Mouse (Mus musculus) forebrain, embryonic 14.5 days (tissue): ENCODE results near the gene Rgs7bp. TPM values are rescaled to one million over a fixed set of nuclear protein-coding genes. Genes with fewer than 3 reads are reported as not detected.

ENCODE experiments used
- ATAC-seq: fragments of 200-750 bp; cut with Nextera tagmentation; 2 replicates; pipeline ENCODE4 v1.8.0; 2017; ENCODE audit warnings: mild to moderate bottlenecking, moderate library complexity
- DNase-seq: peaks from one replicate; pipeline ENCODE4 v3.0.0-alpha.2; 2015; ENCODE audit warnings: low spot score
- H3K27ac ChIP-seq: fragments of 300-500 bp; sonication (generic); 2 replicates; pipeline ENCODE4 v1.5.1; 2014; ENCODE audit warnings: low read depth, mild to moderate bottlenecking, control low read depth, low read length, moderate library complexity
- H3K27me3 ChIP-seq: fragments of 300-500 bp; sonication (generic); replicated peaks from 2 replicates; pipeline ENCODE4 v1.6.1; 2014; ENCODE audit warnings: low read length, control low read depth, mixed read lengths; ENCODE audit not compliant: control insufficient read depth, insufficient read depth
- H3K36me3 ChIP-seq: fragments of 300-500 bp; sonication (generic); 2 replicates; pipeline ENCODE4 v1.6.1; 2014; ENCODE audit warnings: low read length, control low read depth; ENCODE audit not compliant: control insufficient read depth, insufficient read depth
- H3K4me1 ChIP-seq: fragments of 300-500 bp; sonication (generic); 2 replicates; pipeline ENCODE4 v1.6.1; 2014; ENCODE audit warnings: antibody characterized with exemption, low read length, control low read depth; ENCODE audit not compliant: control insufficient read depth, insufficient read depth
- H3K4me2 ChIP-seq: fragments of 300-500 bp; sonication (generic); 2 replicates; pipeline ENCODE4 v1.6.1; 2014; ENCODE audit warnings: mild to moderate bottlenecking, control low read depth, low read length
- H3K4me3 ChIP-seq: fragments of 300-500 bp; sonication (generic); 2 replicates; pipeline ENCODE4 v1.5.1; 2014; ENCODE audit warnings: low read depth, low read length, control low read depth
- H3K9ac ChIP-seq: fragments of 300-500 bp; sonication (generic); 2 replicates; pipeline ENCODE4 v1.6.1; 2014; ENCODE audit warnings: mild to moderate bottlenecking, low read length, control low read depth, moderate library complexity
- H3K9me3 ChIP-seq: fragments of 300-500 bp; sonication (generic); replicated peaks from 2 replicates; pipeline ENCODE4 v1.6.1; 2016; ENCODE audit warnings: low read length, control low read depth, mixed read lengths; ENCODE audit not compliant: control insufficient read depth
- WGBS: fragments of 180-500 bp; shearing (Covaris S2); extraction: QIAGEN DNeasy Blood & Tissue Kit; methylation state at CpG from one replicate; pipeline ENCODE4 v1.1.7; 2014; 5-methylcytosine and 5-hydroxymethylcytosine counted together
- polyA plus RNA-seq: library from polyadenylated mRNA; unstranded; fragments of >200 nt; fragmentation: Nextera tagmentation; extraction: Ambion mirVana; gene quantifications from 2 replicates; pipeline ENCODE4 v1.2.1, GENCODE M21; 2014

Rgs7bp gene
- polyA plus RNA-seq, 1 experiment from 2014 or later: 2.0 TPM

GRCm38 (mm10) chr13:104988811-104989258 lies 65.9 kb downstream of the Rgs7bp start:
- H3K4me1 ChIP-seq: no peaks in the 10 kb centered on the region
- no peak overlapping the region for H3K4me2 ChIP-seq
- no peak overlapping the region for H3K4me3 ChIP-seq
- ATAC-seq: no peak
- no peak overlapping the region for H3K9ac ChIP-seq
- no peaks in the 10 kb centered on the region for H3K9me3 ChIP-seq
- no peak overlapping the region for H3K27ac ChIP-seq
- WGBS: 85% methylated on average over 7 of the region's 7 CpGs
- H3K27me3 ChIP-seq: no peaks in the 10 kb centered on the region
- no peaks in the 10 kb centered on the region for H3K36me3 ChIP-seq
- DNase-seq: no peak

GRCm38 (mm10) chr13:104988009-104988540 lies 66.7 kb downstream of the Rgs7bp start:
- WGBS: 86% methylated on average over 13 of the region's 13 CpGs
- no peak overlapping the region for H3K9ac ChIP-seq
- no peak overlapping the region for H3K27ac ChIP-seq
- H3K9me3 ChIP-seq: no peaks in the 10 kb centered on the region
- no peaks in the 10 kb centered on the region for H3K27me3 ChIP-seq
- no peak overlapping the region for H3K4me2 ChIP-seq
- no peak for DNase-seq
- no peaks in the 10 kb centered on the region for H3K36me3 ChIP-seq
- ATAC-seq: no peak
- no peaks in the 10 kb centered on the region for H3K4me1 ChIP-seq
- H3K4me3 ChIP-seq: no peak overlapping the region

DNA sequence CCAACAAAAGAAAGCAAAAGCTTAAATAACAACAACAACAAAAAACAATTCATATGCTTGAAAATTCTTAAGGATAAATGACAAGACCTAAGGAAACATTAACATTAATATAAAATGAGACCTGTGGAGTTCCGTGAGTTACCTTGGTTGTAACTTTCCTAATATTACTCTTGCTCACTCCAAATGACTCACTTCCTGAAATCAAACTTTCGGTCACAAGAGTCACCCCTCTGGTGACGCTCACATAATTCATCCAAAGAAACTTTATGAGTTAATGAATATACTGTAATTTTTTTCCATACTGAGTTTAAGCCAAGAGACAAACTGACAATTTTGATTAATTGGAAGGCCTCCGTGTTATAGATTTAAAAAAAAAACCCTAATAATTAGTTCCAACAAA lies 69.0 kb downstream of the Rgs7bp start:
- Histone ChIP-seq H3K4me1 (no peaks in the 10 kb centered on the region), H3K27ac (no peak overlapping the region), H3K27me3 (no peaks in the 10 kb centered on the region), H3K9me3 (0 out of 2 replicates have a peak, but pooled peaks cover 3% of the 10 kb centered on the region), H3K9ac (no peak overlapping the region), H3K4me2 (no peak overlapping the region), H3K36me3 (no peaks in the 10 kb centered on the region), H3K4me3 (no peak overlapping the region)
- ATAC-seq (no peak), DNase-seq (no peak)
- WGBS: 96% methylated on average over 4 of the region's 4 CpGs

DNA sequence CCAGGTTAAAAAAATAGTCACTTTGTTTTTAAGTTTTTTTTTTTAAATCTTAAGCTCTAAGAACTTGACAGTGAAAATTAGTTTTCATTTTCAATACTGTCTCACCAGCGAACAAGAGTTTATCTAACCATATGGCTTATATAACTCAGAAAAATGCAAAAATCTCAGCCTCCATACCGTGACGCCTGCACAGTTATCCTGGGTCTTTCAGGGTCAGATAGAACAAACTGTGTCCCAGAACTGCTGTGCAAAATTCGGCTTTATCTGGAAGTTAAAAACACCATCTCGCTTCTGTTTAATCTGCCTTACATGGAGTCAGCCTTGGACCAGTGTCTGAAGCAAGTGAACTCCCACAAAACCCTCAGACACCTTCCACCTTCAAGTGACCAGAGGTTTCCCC lies 70.7 kb downstream of the Rgs7bp start:
- Histone ChIP-seq H3K9me3 (0 out of 2 replicates have a peak, but pooled peaks cover 3% of the 10 kb centered on the region), H3K9ac (no peak overlapping the region), H3K4me2 (no peak overlapping the region), H3K4me1 (no peaks in the 10 kb centered on the region), H3K27me3 (no peaks in the 10 kb centered on the region), H3K36me3 (no peaks in the 10 kb centered on the region), H3K4me3 (no peak overlapping the region), H3K27ac (no peak overlapping the region)
- ATAC-seq (no peak), DNase-seq (no peak)
- 91% methylated on average over 5 of the region's 5 CpGs for WGBS

- Histone ChIP-seq H3K36me3 (no peaks in the 10 kb centered on the region), H3K4me3 (no peak overlapping the region), H3K27ac (no peak overlapping the region), H3K9ac (no peak overlapping the region), H3K9me3 (0 out of 2 replicates have a peak, but pooled peaks cover 3% of the 10 kb centered on the region), H3K4me1 (no peaks in the 10 kb centered on the region), H3K4me2 (no peak overlapping the region), H3K27me3 (no peaks in the 10 kb centered on the region)
- DNase-seq: no peak
- WGBS: 86% methylated on average over 10 of the region's 10 CpGs
- no peak for ATAC-seq
Observed at GRCm38 (mm10) chr13:104982781-104983353, 71.9 kb downstream of the Rgs7bp start.

DNA sequence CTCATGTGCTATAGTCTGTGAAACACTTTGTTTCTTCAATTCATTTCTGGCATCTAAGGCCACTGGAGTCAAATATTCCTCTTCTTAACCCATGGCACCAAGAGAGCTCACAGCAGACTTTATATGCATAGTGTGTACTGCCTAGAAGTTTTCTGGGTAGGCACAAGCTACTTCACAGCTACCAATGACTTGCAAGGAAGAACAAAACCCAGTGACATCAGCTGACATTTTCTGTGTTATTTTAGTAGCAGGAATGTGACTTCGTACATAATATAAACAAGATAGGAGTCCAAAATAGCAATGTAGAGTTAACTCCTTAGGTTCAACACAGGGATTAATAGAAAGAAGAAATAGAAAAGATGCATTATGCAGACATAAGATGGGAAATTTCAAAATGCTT lies 76.6 kb downstream of the Rgs7bp start:
- DNase-seq (no peak), ATAC-seq (no peak)
- Histone ChIP-seq H3K36me3 (no peaks in the 10 kb centered on the region), H3K4me3 (no peak overlapping the region), H3K27me3 (no peaks in the 10 kb centered on the region), H3K9me3 (0 out of 2 replicates have a peak, but pooled peaks cover 3% of the 10 kb centered on the region), H3K4me1 (no peaks in the 10 kb centered on the region), H3K4me2 (no peak overlapping the region), H3K9ac (no peak overlapping the region), H3K27ac (no peak overlapping the region)
- WGBS: 91% methylated on average over 1 of the region's 1 CpGs

- WGBS: 74% methylated on average over 2 of the region's 2 CpGs
- no peaks in the 10 kb centered on the region for H3K36me3 ChIP-seq
- no peaks in the 10 kb centered on the region for H3K9me3 ChIP-seq
- no peak for DNase-seq
- H3K27ac ChIP-seq: no peak overlapping the region
- no peak overlapping the region for H3K9ac ChIP-seq
- no peak overlapping the region for H3K4me3 ChIP-seq
- ATAC-seq: no peak
- peaks cover 2% of the 10 kb centered on the region for H3K4me1 ChIP-seq
- no peaks in the 10 kb centered on the region for H3K27me3 ChIP-seq
- H3K4me2 ChIP-seq: no peak overlapping the region
Observed at GRCm38 (mm10) chr13:104967486-104967885, 87.2 kb downstream of the Rgs7bp start.

- Histone ChIP-seq H3K4me1 (peaks cover 10% of the 10 kb centered on the region), H3K36me3 (no peaks in the 10 kb centered on the region), H3K4me2 (no peak overlapping the region), H3K9ac (no peak overlapping the region), H3K27me3 (no peaks in the 10 kb centered on the region), H3K27ac (no peak overlapping the region), H3K4me3 (no peak overlapping the region), H3K9me3 (no peaks in the 10 kb centered on the region)
- WGBS: 91% methylated on average over 4 of the region's 4 CpGs
- ATAC-seq (no peak), DNase-seq (no peak)
Observed at GRCm38 (mm10) chr13:104963716-104964115, 91.0 kb downstream of the Rgs7bp start.

DNA sequence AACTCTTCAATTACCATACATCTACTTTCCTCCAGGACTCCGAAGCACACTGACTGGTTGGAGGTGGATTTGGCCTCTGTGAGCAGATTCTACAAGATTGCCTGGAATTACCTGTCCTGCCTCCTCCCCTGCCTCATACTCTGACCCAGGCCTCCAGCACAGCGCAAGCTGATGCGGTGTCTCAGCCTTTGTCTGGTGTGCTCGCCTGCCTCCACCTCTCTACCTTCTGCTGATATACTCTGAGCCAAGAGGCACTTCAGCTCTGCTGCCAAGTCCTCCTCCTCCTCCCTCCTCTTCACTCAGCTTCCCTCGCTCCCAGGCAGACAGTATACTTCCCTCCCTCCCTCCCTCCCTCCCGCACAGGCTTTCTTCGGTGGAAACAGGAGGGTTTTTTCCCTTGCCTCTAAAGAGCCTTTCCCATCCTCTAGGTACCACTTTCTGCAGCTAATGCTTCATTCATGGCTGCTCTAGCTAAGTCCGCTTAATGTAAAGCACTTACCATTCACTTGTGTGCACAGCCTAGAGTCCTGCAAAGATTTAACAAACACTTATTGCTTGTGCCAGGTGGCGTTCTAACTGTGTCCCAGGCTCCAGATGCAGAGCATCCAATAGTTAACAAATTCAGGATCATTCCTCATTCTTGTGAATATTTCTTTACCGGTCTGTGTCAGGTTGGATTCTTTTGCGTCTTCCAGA lies 91.9 kb downstream of the Rgs7bp start:
- H3K27me3 ChIP-seq: no peaks in the 10 kb centered on the region
- H3K27ac ChIP-seq: peak overlapping the region; percentile 56
- peaks cover 10% of the 10 kb centered on the region for H3K4me1 ChIP-seq
- H3K9me3 ChIP-seq: no peaks in the 10 kb centered on the region
- no peak overlapping the region for H3K9ac ChIP-seq
- WGBS: 49% methylated on average over 11 of the region's 11 CpGs
- peak overlapping the region; percentile 18; the same call in 1 of the 2 replicates for H3K4me2 ChIP-seq
- no peak overlapping the region for H3K4me3 ChIP-seq
- ATAC-seq: peak; percentile 94
- no peaks in the 10 kb centered on the region for H3K36me3 ChIP-seq
- peak; percentile 81 for DNase-seq
